Mouse (Mus musculus) stomach, embryonic 14.5 days (tissue): ENCODE measurements at regions not wholly inside any gene's neighbourhood (a gene's known extent, or its start where the extent isn't known, plus 50 kb on each side); places are given as distances from the start of the nearest gene placed in this dataset.

ENCODE experiments used
- ATAC-seq: fragments of 200-750 bp; cut with Nextera tagmentation; 2 replicates; pipeline ENCODE4 v1.8.0; 2017; ENCODE audit warnings: low read depth, moderate TSS enrichment; ENCODE audit not compliant: insufficient number of reproducible peaks, insufficient read depth, low FRiP score
- H3K27ac ChIP-seq: fragments of 300-500 bp; sonication (generic); 2 replicates; pipeline ENCODE4 v1.5.1; 2014; ENCODE audit warnings: mild to moderate bottlenecking, low read length, moderate library complexity, mixed read lengths
- H3K27me3 ChIP-seq: fragments of 300-500 bp; sonication (generic); 2 replicates; pipeline ENCODE4 v1.6.1; 2014; ENCODE audit warnings: low read length, control low read depth, mixed read lengths; ENCODE audit not compliant: control insufficient read depth, insufficient read depth
- H3K36me3 ChIP-seq: fragments of 300-500 bp; sonication (generic); 2 replicates; pipeline ENCODE4 v1.6.1; 2014; ENCODE audit warnings: mild to moderate bottlenecking, control low read depth, low read length, moderate library complexity, mixed read lengths; ENCODE audit not compliant: control insufficient read depth, insufficient read depth
- H3K4me1 ChIP-seq: fragments of 300-500 bp; sonication (generic); 2 replicates; pipeline ENCODE4 v1.6.1; 2014; ENCODE audit warnings: low read length, control low read depth, mixed read lengths; ENCODE audit not compliant: control insufficient read depth, insufficient read depth
- H3K4me2 ChIP-seq: fragments of 300-500 bp; sonication (generic); replicated peaks from 2 replicates; pipeline ENCODE4 v1.6.1; 2014; ENCODE audit warnings: low read depth, low read length, control low read depth
- H3K4me3 ChIP-seq: fragments of 300-500 bp; sonication (generic); 2 replicates; pipeline ENCODE4 v1.5.1; 2014; ENCODE audit warnings: low read depth, low read length, control low read depth
- H3K9ac ChIP-seq: fragments of 300-500 bp; sonication (generic); replicated peaks from 2 replicates; pipeline ENCODE4 v1.6.1; 2014; ENCODE audit warnings: low read depth, mild to moderate bottlenecking, control low read depth, low read length, moderate library complexity, mixed read lengths
- H3K9me3 ChIP-seq: fragments of 300-500 bp; sonication (generic); 2 replicates; pipeline ENCODE4 v1.6.1; 2016; ENCODE audit warnings: low read depth, low read length, control low read depth; ENCODE audit not compliant: control insufficient read depth
- WGBS: fragments of 180-500 bp; shearing (Covaris S2); extraction: QIAGEN DNeasy Blood & Tissue Kit; methylation state at CpG from one replicate; pipeline ENCODE4 v1.1.7; 2014; 5-methylcytosine and 5-hydroxymethylcytosine counted together

- no peaks in the 10 kb centered on the region for H3K36me3 ChIP-seq
- H3K4me3 ChIP-seq = no peak overlapping the region
- H3K4me2 ChIP-seq = no peak overlapping the region
- ATAC-seq = no peak
- no peaks in the 10 kb centered on the region for H3K4me1 ChIP-seq
- no peak overlapping the region for H3K27ac ChIP-seq
- no peaks in the 10 kb centered on the region for H3K27me3 ChIP-seq
- 80% methylated on average over 1 of the region's 1 CpGs for WGBS
- H3K9me3 ChIP-seq = no peaks in the 10 kb centered on the region
- no peak overlapping the region for H3K9ac ChIP-seq
Observed at GRCm38 (mm10) chr16:46768376-46768775, 270.1 kb upstream of the Nectin3 start.

GRCm38 (mm10) chr16:46735140-46735539 lies 236.8 kb upstream of the Nectin3 start:
- Histone ChIP-seq H3K9me3 (no peaks in the 10 kb centered on the region), H3K9ac (no peak overlapping the region), H3K4me2 (no peak overlapping the region), H3K4me3 (no peak overlapping the region), H3K27me3 (no peaks in the 10 kb centered on the region), H3K27ac (no peak overlapping the region), H3K4me1 (no peaks in the 10 kb centered on the region), H3K36me3 (no peaks in the 10 kb centered on the region)
- no peak for ATAC-seq
- WGBS = 37% methylated on average over 4 of the region's 4 CpGs

GRCm38 (mm10) chr16:46728424-46728823 lies 230.1 kb upstream of the Nectin3 start:
- ATAC-seq = no peak
- Histone ChIP-seq H3K9me3 (no peaks in the 10 kb centered on the region), H3K36me3 (no peaks in the 10 kb centered on the region), H3K27ac (no peak overlapping the region), H3K4me1 (no peaks in the 10 kb centered on the region), H3K27me3 (no peaks in the 10 kb centered on the region), H3K4me2 (no peak overlapping the region), H3K9ac (no peak overlapping the region), H3K4me3 (no peak overlapping the region)
- WGBS = 75% methylated on average over 3 of the region's 3 CpGs

GRCm38 (mm10) chr16:46723660-46724059 lies 225.3 kb upstream of the Nectin3 start:
- no peaks in the 10 kb centered on the region for H3K4me1 ChIP-seq
- no peak for ATAC-seq
- no peak overlapping the region for H3K27ac ChIP-seq
- no peaks in the 10 kb centered on the region for H3K36me3 ChIP-seq
- no peak overlapping the region for H3K4me2 ChIP-seq
- WGBS = 85% methylated on average over 4 of the region's 4 CpGs
- H3K27me3 ChIP-seq = no peaks in the 10 kb centered on the region
- H3K4me3 ChIP-seq = no peak overlapping the region
- H3K9me3 ChIP-seq = no peaks in the 10 kb centered on the region
- no peak overlapping the region for H3K9ac ChIP-seq

- H3K27me3 ChIP-seq = no peaks in the 10 kb centered on the region
Observed at GRCm38 (mm10) chr16:46679787-46680186, 181.5 kb upstream of the Nectin3 start.

GRCm38 (mm10) chr16:46669590-46669989 lies 171.3 kb upstream of the Nectin3 start:
- Histone ChIP-seq H3K4me3 (no peak overlapping the region), H3K9ac (no peak overlapping the region), H3K4me1 (no peaks in the 10 kb centered on the region), H3K36me3 (no peaks in the 10 kb centered on the region), H3K4me2 (no peak overlapping the region), H3K27ac (no peak overlapping the region), H3K9me3 (no peaks in the 10 kb centered on the region), H3K27me3 (no peaks in the 10 kb centered on the region)
- ATAC-seq = no peak
- WGBS = 94% methylated on average over 3 of the region's 3 CpGs

More at GRCm38 (mm10) chr16:46679787-46680186, 181.5 kb upstream of the Nectin3 start:
- WGBS = 76% methylated on average over 3 of the region's 3 CpGs
- Histone ChIP-seq H3K27ac (no peak overlapping the region), H3K4me1 (no peaks in the 10 kb centered on the region), H3K4me2 (no peak overlapping the region), H3K4me3 (no peak overlapping the region), H3K9ac (no peak overlapping the region), H3K36me3 (no peaks in the 10 kb centered on the region), H3K9me3 (no peaks in the 10 kb centered on the region)
- ATAC-seq = no peak

- Histone ChIP-seq H3K36me3 (no peaks in the 10 kb centered on the region), H3K27ac (no peak overlapping the region), H3K27me3 (no peaks in the 10 kb centered on the region), H3K9me3 (no peaks in the 10 kb centered on the region), H3K4me1 (no peaks in the 10 kb centered on the region), H3K9ac (no peak overlapping the region), H3K4me3 (no peak overlapping the region), H3K4me2 (no peak overlapping the region)
- 80% methylated on average over 3 of the region's 3 CpGs for WGBS
- no peak for ATAC-seq
Observed at GRCm38 (mm10) chr16:46665566-46665965, 167.2 kb upstream of the Nectin3 start.

- Histone ChIP-seq H3K4me1 (no peaks in the 10 kb centered on the region), H3K27me3 (no peaks in the 10 kb centered on the region), H3K4me3 (no peak overlapping the region), H3K27ac (no peak overlapping the region), H3K4me2 (no peak overlapping the region), H3K36me3 (no peaks in the 10 kb centered on the region), H3K9me3 (no peaks in the 10 kb centered on the region), H3K9ac (no peak overlapping the region)
- 92% methylated on average over 4 of the region's 4 CpGs for WGBS
- no peak for ATAC-seq
Observed at GRCm38 (mm10) chr16:46663008-46663407, 164.7 kb upstream of the Nectin3 start.

GRCm38 (mm10) chr16:46655041-46655440 lies 156.7 kb upstream of the Nectin3 start:
- no peaks in the 10 kb centered on the region for H3K4me1 ChIP-seq
- no peaks in the 10 kb centered on the region for H3K36me3 ChIP-seq
- no peaks in the 10 kb centered on the region for H3K27me3 ChIP-seq
- H3K9me3 ChIP-seq = no peaks in the 10 kb centered on the region
- no peak overlapping the region for H3K4me2 ChIP-seq
- H3K4me3 ChIP-seq = no peak overlapping the region
- H3K9ac ChIP-seq = no peak overlapping the region
- 92% methylated on average over 4 of the region's 4 CpGs for WGBS
- no peak for ATAC-seq
- no peak overlapping the region for H3K27ac ChIP-seq
